ENCODE assay signal across 32 mouse cellular contexts in the genomic region with DNA sequence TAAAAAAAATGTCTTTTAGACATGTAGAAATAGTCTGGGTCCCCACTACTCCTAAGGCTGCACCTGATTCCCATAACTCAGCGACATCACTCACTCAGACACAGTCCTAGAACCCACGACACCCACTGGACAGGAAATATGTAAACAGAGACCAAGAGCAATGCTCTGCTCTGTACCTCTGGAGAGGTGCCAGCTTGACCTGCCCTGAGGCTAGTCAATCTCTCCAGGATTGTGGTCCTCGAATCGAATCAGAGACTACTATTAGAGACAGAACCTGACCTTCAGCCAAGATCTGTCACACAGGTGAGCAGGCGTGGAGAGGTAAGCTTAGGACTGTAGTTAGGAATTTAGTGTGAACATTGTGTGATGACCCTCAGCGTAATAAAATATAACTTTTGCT.
A peak's percentile ranks its signal among the peaks of the same experiment; 100 is the strongest.
DNase-seq lines count a peak whose midpoint lies in the region; ATAC-seq and TF ChIP-seq lines count a peak whose summit lies in the region.
"Had no signal": no experiment of that assay in that cellular context is flagged by ENCODE, and none has a peak within 500 bp of the region (broad histone marks: within the 10 kb centered on the region; RNA-seq: fewer than 3 reads in every experiment).

No protein-coding gene starts in this region.

- TF ChIP-seq POLR2A in ES-Bruce4 (IDR thresholded peaks at IDR 0.05; ENCODE audit: insufficient read depth, low read length) = no peak

- DNase-seq in heart, embryonic 10.5 days (ENCODE audit: low spot score) = no peak
- no peak for DNase-seq in heart, adult 9 months (ENCODE audit: low spot score in 2 of 2)
- peak; percentile 20 for DNase-seq in kidney, postnatal 10 days
- no peak for DNase-seq in left cerebral cortex, postnatal 4 days
- DNase-seq in ovary, postnatal 14 days (ENCODE audit: low spot score) = no peak
- DNase-seq: adrenal gland, adult 8-10 months; cerebellum, adult 8-10 months; cerebellum, postnatal 25 days; gastrocnemius, postnatal 36 days; heart, adult 18-20 months; kidney, postnatal 4 days; layer of hippocampus, postnatal 36 days; liver, embryonic 13.5 days; lung, adult 18-20 months; lung, postnatal 4 days; retina, postnatal 1 day; right cerebral cortex, postnatal 14 days; thymus, adult 18-20 months; thymus, postnatal 25 days had no signal

- no peak for ATAC-seq in kidney, embryonic 14.5 days (ENCODE audit: low FRiP score, low TSS enrichment)
- no peak for ATAC-seq in intestine, embryonic 15.5 days
- ATAC-seq: inflammation-experienced regulatory T-cells, adult 6 months; lung, postnatal 0 days had no signal

- peaks cover 5% of the 10 kb centered on the region; the same call in 1 of the 2 replicates for H3K27me3 ChIP-seq in heart, embryonic 10.5 days (ENCODE audit: insufficient read depth, poor library complexity, severe bottlenecking)
- no peaks in the 10 kb centered on the region for H3K27me3 ChIP-seq in kidney, embryonic 14.5 days (ENCODE audit: control insufficient read depth, insufficient read depth, low read length)
- H3K27me3 ChIP-seq in ES-Bruce4 (ENCODE audit: control insufficient read depth, insufficient read depth, low read length, poor library complexity, severe bottlenecking) = no peaks in the 10 kb centered on the region
- H3K27me3 ChIP-seq in intestine, embryonic 15.5 days (replicated peaks) = no peaks in the 10 kb centered on the region
- H3K27me3 ChIP-seq: forebrain, embryonic 15.5 days; stomach, embryonic 15.5 days had no signal

- intact Hi-C loops in left cerebral cortex, postnatal 4 days (cut with DNase I) = no loop called here

- no peak overlapping the region for H3K4me3 ChIP-seq in heart, embryonic 10.5 days
- H3K4me3 ChIP-seq in kidney, embryonic 14.5 days (ENCODE audit: low read length) = no peak overlapping the region
- H3K4me3 ChIP-seq in ES-Bruce4 (ENCODE audit: low read depth, low read length) = no peak overlapping the region
- H3K4me3 ChIP-seq in intestine, embryonic 15.5 days (replicated peaks) = no peak overlapping the region
- H3K4me3 ChIP-seq: forebrain, embryonic 15.5 days; hindbrain, embryonic 13.5 days; limb, embryonic 12.5 days; liver, embryonic 13.5 days; megakaryocyte, embryonic 14.5 days; midbrain, embryonic 12.5 days; myocyte; neural tube, embryonic 13.5 days had no signal

- no peak overlapping the region for H3K9ac ChIP-seq in kidney, embryonic 14.5 days (ENCODE audit: low read depth, low read length)
- H3K9ac ChIP-seq in ES-Bruce4 (ENCODE audit: low read depth, poor library complexity, severe bottlenecking) = peak overlapping the region; percentile 17; the same call in 1 of the 2 replicates
- H3K9ac ChIP-seq in intestine, embryonic 15.5 days = no peak overlapping the region
- H3K9ac ChIP-seq: forebrain, embryonic 15.5 days; limb, embryonic 12.5 days; liver, embryonic 13.5 days; midbrain, embryonic 12.5 days; stomach, embryonic 15.5 days had no signal

- peak overlapping the region; percentile 73; the same call in 1 of the 2 replicates for H3K27ac ChIP-seq in heart, embryonic 10.5 days
- no peak overlapping the region for H3K27ac ChIP-seq in kidney, embryonic 14.5 days (ENCODE audit: low read depth, low read length)
- peak overlapping the region; percentile 96 for H3K27ac ChIP-seq in ES-Bruce4 (ENCODE audit: insufficient read depth, low read length)
- H3K27ac ChIP-seq in intestine, embryonic 15.5 days = peak overlapping the region; percentile 78
- H3K27ac ChIP-seq: forebrain, embryonic 15.5 days; hindbrain, embryonic 13.5 days; limb, embryonic 12.5 days; liver, embryonic 13.5 days; midbrain, embryonic 12.5 days; neural tube, embryonic 13.5 days; stomach, embryonic 15.5 days had no signal

- no peaks in the 10 kb centered on the region for H3K9me3 ChIP-seq in heart, embryonic 10.5 days
- no peaks in the 10 kb centered on the region for H3K9me3 ChIP-seq in kidney, embryonic 14.5 days (ENCODE audit: control insufficient read depth, low read length)
- H3K9me3 ChIP-seq in ES-Bruce4 (replicated peaks; ENCODE audit: control insufficient read depth, insufficient read depth, low read length, poor library complexity, severe bottlenecking) = no peaks in the 10 kb centered on the region
- no peaks in the 10 kb centered on the region for H3K9me3 ChIP-seq in intestine, embryonic 15.5 days
- H3K9me3 ChIP-seq: forebrain, embryonic 15.5 days; hindbrain, embryonic 13.5 days; limb, embryonic 12.5 days; liver, embryonic 13.5 days; midbrain, embryonic 12.5 days; neural tube, embryonic 13.5 days; stomach, embryonic 15.5 days had no signal

- 78% methylated on average over 6 of the region's 6 CpGs for WGBS in heart, embryonic 10.5 days
- WGBS in kidney, embryonic 14.5 days = 67% methylated on average over 6 of the region's 6 CpGs
- WGBS in intestine, embryonic 15.5 days = 72% methylated on average over 6 of the region's 6 CpGs

- no peaks in the 10 kb centered on the region for H3K36me3 ChIP-seq in heart, embryonic 10.5 days
- no peaks in the 10 kb centered on the region for H3K36me3 ChIP-seq in kidney, embryonic 14.5 days (ENCODE audit: control insufficient read depth, insufficient read depth, low read length)
- H3K36me3 ChIP-seq in ES-Bruce4 (ENCODE audit: control insufficient read depth, insufficient read depth, low read length, poor library complexity, severe bottlenecking) = no peaks in the 10 kb centered on the region
- no peaks in the 10 kb centered on the region for H3K36me3 ChIP-seq in intestine, embryonic 15.5 days
- H3K36me3 ChIP-seq: forebrain, embryonic 15.5 days; hindbrain, embryonic 13.5 days; limb, embryonic 12.5 days; liver, embryonic 13.5 days; midbrain, embryonic 12.5 days; neural tube, embryonic 13.5 days; stomach, embryonic 15.5 days had no signal

- peaks cover 42% of the 10 kb centered on the region for H3K4me1 ChIP-seq in heart, embryonic 10.5 days
- peaks cover 18% of the 10 kb centered on the region for H3K4me1 ChIP-seq in kidney, embryonic 14.5 days (ENCODE audit: control insufficient read depth, insufficient read depth, low read length)
- peaks cover 12% of the 10 kb centered on the region for H3K4me1 ChIP-seq in ES-Bruce4 (ENCODE audit: control insufficient read depth, insufficient read depth, low read length)
- H3K4me1 ChIP-seq in intestine, embryonic 15.5 days (replicated peaks) = peaks cover 20% of the 10 kb centered on the region

- no peak for TF ChIP-seq CTCF in ES-Bruce4 (IDR thresholded peaks at IDR 0.05; ENCODE audit: low read depth, low read length)

- no peak overlapping the region for H3K4me2 ChIP-seq in kidney, embryonic 14.5 days (replicated peaks; ENCODE audit: low read depth, low read length)
- peak overlapping the region; percentile 53; the same call in 1 of the 2 replicates for H3K4me2 ChIP-seq in intestine, embryonic 15.5 days (replicated peaks)
- H3K4me2 ChIP-seq: forebrain, embryonic 15.5 days; hindbrain, embryonic 13.5 days; midbrain, embryonic 12.5 days had no signal

- TF ChIP-seq EP300 in ES-Bruce4 (IDR thresholded peaks at IDR 0.05; ENCODE audit: insufficient read depth, low read depth, low read length) = 0 out of 2 replicates have a peak, but pooled peaks have one; percentile 54
